Mouse (Mus musculus) c-Kit-negative CD71-positive TER-119-positive erythroid progenitor cells, embryonic 14.5 days (primary cell): ENCODE measurements around the gene Ptrh1.

ENCODE experiments used
- DNase-seq: peaks from one replicate; pipeline ENCODE4 v3.0.0-alpha.2; 2013; ENCODE audit warnings: low read depth, low spot score

The Ptrh1 gene

GRCm38 (mm10) chr2:32798251-32798962, 22.8 kb downstream of the Ptrh1 start:
- DNase-seq, result no peak

- no peak for DNase-seq
Measured at GRCm38 (mm10) chr2:32808816-32809566, 33.4 kb downstream of the Ptrh1 start.

GRCm38 (mm10) chr2:32811959-32812358, 36.4 kb downstream of the Ptrh1 start:
- DNase-seq, result no peak

GRCm38 (mm10) chr2:32816497-32816896, 40.9 kb downstream of the Ptrh1 start:
- no peak for DNase-seq

- no peak for DNase-seq
Measured at GRCm38 (mm10) chr2:32816946-32817581, 41.5 kb downstream of the Ptrh1 start.

- DNase-seq, result no peak
Measured at GRCm38 (mm10) chr2:32817589-32817988, 42.0 kb downstream of the Ptrh1 start.

GRCm38 (mm10) chr2:32818208-32818607, 42.6 kb downstream of the Ptrh1 start:
- DNase-seq, result no peak

- DNase-seq, result no peak
Measured at GRCm38 (mm10) chr2:32821041-32821802, 45.6 kb downstream of the Ptrh1 start.

GRCm38 (mm10) chr2:32822643-32823042, 47.1 kb downstream of the Ptrh1 start:
- DNase-seq, result no peak

- DNase-seq, result no peak
Measured at GRCm38 (mm10) chr2:32823153-32823552, 47.6 kb downstream of the Ptrh1 start.

- no peak for DNase-seq
Measured at GRCm38 (mm10) chr2:32823579-32824154, 48.1 kb downstream of the Ptrh1 start.

- DNase-seq, result no peak
Measured at GRCm38 (mm10) chr2:32824181-32824580, 48.6 kb downstream of the Ptrh1 start.

GRCm38 (mm10) chr2:32824778-32825177, 49.2 kb downstream of the Ptrh1 start:
- DNase-seq, result no peak

GRCm38 (mm10) chr2:32825796-32826195, 50.2 kb downstream of the Ptrh1 start:
- DNase-seq, result no peak
